Mouse (Mus musculus) E14TG2a.4 (cell line): Measurements from ENCODE around the gene Med25.
A peak's percentile ranks its signal among the peaks of the same experiment; 100 is the strongest.

Experiments used
- H3K27me3 ChIP-seq: 2 replicates; pipeline ENCODE4 v1.6.1; 2014; ENCODE audit warnings: low read length, control low read depth; ENCODE audit not compliant: insufficient read depth
- H3K36me3 ChIP-seq: 2 replicates; pipeline ENCODE4 v1.6.1; 2014; ENCODE audit warnings: low read length, control low read depth; ENCODE audit not compliant: insufficient read depth
- H3K4me1 ChIP-seq: replicated peaks from 2 replicates; pipeline ENCODE4 v1.6.1; 2014; ENCODE audit warnings: low read depth, low read length, control low read depth
- H3K4me3 ChIP-seq: replicated peaks from 2 replicates; pipeline ENCODE4 v1.5.1; 2014; ENCODE audit warnings: mild to moderate bottlenecking, low read length
- H3K9me3 ChIP-seq: 2 replicates; pipeline ENCODE4 v1.6.1; 2014; ENCODE audit warnings: low read length, control low read depth
- CTCF ChIP-seq: conservative IDR thresholded peaks from 2 replicates; pipeline ENCODE4 v1.5.1; 2014; ENCODE audit warnings: low read length
- NANOG ChIP-seq: IDR thresholded peaks from 2 replicates; pipeline ENCODE4 v1.6.1; 2014; ENCODE audit warnings: borderline replicate concordance, low read length, mixed read lengths
- POU5F1 ChIP-seq: IDR thresholded peaks from 2 replicates; pipeline ENCODE4 v1.6.1; 2014; ENCODE audit warnings: low read length, borderline replicate concordance

Med25 gene

GRCm38 (mm10) chr7:44892276-44892921 is at the start of gene Med25:
Gene Med25 (minus strand): TSS chr7:44892712.
- Histone ChIP-seq H3K27me3 (no peaks in the 10 kb centered on the region), H3K9me3 (no peaks in the 10 kb centered on the region), H3K4me1 (peaks cover 57% of the 10 kb centered on the region), H3K4me3 (peak within 1 kb of the TSS; percentile 98), H3K36me3 (peaks cover 38% of the 10 kb centered on the region)
- TF ChIP-seq CTCF (no peak), POU5F1 (no peak), NANOG (no peak)

- Histone ChIP-seq H3K27me3 (no peaks in the 10 kb centered on the region), H3K9me3 (no peaks in the 10 kb centered on the region), H3K36me3 (no peaks in the 10 kb centered on the region), H3K4me1 (peaks cover 15% of the 10 kb centered on the region), H3K4me3 (no peak overlapping the region)
- no peak for TF ChIP-seq NANOG
- no peak for TF ChIP-seq POU5F1
- no peak for TF ChIP-seq CTCF
These were observed 46.2 kb upstream of the Med25 start for GRCm38 (mm10) chr7:44938680-44939079.

GRCm38 (mm10) chr7:44929204-44930151 is 37.0 kb upstream of the Med25 start, which contains the start of gene Ap2a1:
Gene Ap2a1 (minus strand): TSS chr7:44929496.
- Histone ChIP-seq H3K36me3 (peaks cover 17% of the 10 kb centered on the region), H3K27me3 (no peaks in the 10 kb centered on the region), H3K9me3 (no peaks in the 10 kb centered on the region), H3K4me1 (peaks cover 45% of the 10 kb centered on the region), H3K4me3 (peak within 1 kb of the TSS; percentile 99)
- no peak for TF ChIP-seq POU5F1
- no peak for TF ChIP-seq NANOG
- TF ChIP-seq CTCF: no peak

GRCm38 (mm10) chr7:44928570-44928969 is 36.1 kb upstream of the Med25 start:
- Histone ChIP-seq H3K36me3 (peaks cover 24% of the 10 kb centered on the region), H3K9me3 (no peaks in the 10 kb centered on the region), H3K4me1 (peaks cover 45% of the 10 kb centered on the region), H3K27me3 (no peaks in the 10 kb centered on the region), H3K4me3 (peak overlapping the region; percentile 99)
- TF ChIP-seq CTCF (no peak), NANOG (no peak), POU5F1 (no peak)

- peaks cover 51% of the 10 kb centered on the region for H3K4me1 ChIP-seq
- no peak for TF ChIP-seq NANOG
- TF ChIP-seq CTCF: peak; percentile 62
- peaks cover 43% of the 10 kb centered on the region for H3K36me3 ChIP-seq
- no peaks in the 10 kb centered on the region for H3K27me3 ChIP-seq
- H3K9me3 ChIP-seq: no peaks in the 10 kb centered on the region
- no peak overlapping the region for H3K4me3 ChIP-seq
These were observed 33.0 kb upstream of the Med25 start for GRCm38 (mm10) chr7:44925468-44925867.

GRCm38 (mm10) chr7:44922530-44922929 is 30.0 kb upstream of the Med25 start:
- Histone ChIP-seq H3K4me1 (peaks cover 46% of the 10 kb centered on the region), H3K36me3 (peaks cover 57% of the 10 kb centered on the region), H3K27me3 (no peaks in the 10 kb centered on the region), H3K9me3 (no peaks in the 10 kb centered on the region), H3K4me3 (no peak overlapping the region)
- no peak for TF ChIP-seq CTCF
- TF ChIP-seq NANOG: no peak
- TF ChIP-seq POU5F1: no peak

GRCm38 (mm10) chr7:44919127-44919526 is 26.6 kb upstream of the Med25 start:
- TF ChIP-seq CTCF (no peak), NANOG (no peak), POU5F1 (no peak)
- Histone ChIP-seq H3K4me3 (no peak overlapping the region), H3K4me1 (peaks cover 53% of the 10 kb centered on the region), H3K27me3 (no peaks in the 10 kb centered on the region), H3K9me3 (no peaks in the 10 kb centered on the region), H3K36me3 (peaks cover 69% of the 10 kb centered on the region)

GRCm38 (mm10) chr7:44918219-44918618 is 25.7 kb upstream of the Med25 start:
- Histone ChIP-seq H3K9me3 (no peaks in the 10 kb centered on the region), H3K36me3 (peaks cover 70% of the 10 kb centered on the region), H3K4me3 (no peak overlapping the region), H3K4me1 (peaks cover 62% of the 10 kb centered on the region), H3K27me3 (no peaks in the 10 kb centered on the region)
- no peak for TF ChIP-seq POU5F1
- TF ChIP-seq NANOG: no peak
- no peak for TF ChIP-seq CTCF
